Mouse (Mus musculus) embryonic fibroblast, embryonic 13.5 days (primary cell): ENCODE measurements around the gene Spin1.

Experiments used
- CTCF ChIP-seq: IDR thresholded peaks from 2 replicates; pipeline ENCODE4 v1.5.1; 2011; ENCODE audit warnings: mild to moderate bottlenecking, control low read depth, low read length, moderate library complexity, borderline replicate concordance; ENCODE audit not compliant: insufficient read depth
- POLR2A ChIP-seq: IDR thresholded peaks from 2 replicates; pipeline ENCODE4 v1.6.1; 2011; ENCODE audit warnings: low read depth, mild to moderate bottlenecking, control low read depth, low read length, moderate library complexity

- no peak for TF ChIP-seq POLR2A
- no peak for TF ChIP-seq CTCF
Observed at GRCm38 (mm10) chr13:51089058-51089457, 11.6 kb upstream of the Spin1 start.
